Mouse (Mus musculus): ENCODE results near the gene Nif3l1.
A peak's percentile ranks its signal among the peaks of the same experiment; 100 is the strongest.

Gene Nif3l1

DNA sequence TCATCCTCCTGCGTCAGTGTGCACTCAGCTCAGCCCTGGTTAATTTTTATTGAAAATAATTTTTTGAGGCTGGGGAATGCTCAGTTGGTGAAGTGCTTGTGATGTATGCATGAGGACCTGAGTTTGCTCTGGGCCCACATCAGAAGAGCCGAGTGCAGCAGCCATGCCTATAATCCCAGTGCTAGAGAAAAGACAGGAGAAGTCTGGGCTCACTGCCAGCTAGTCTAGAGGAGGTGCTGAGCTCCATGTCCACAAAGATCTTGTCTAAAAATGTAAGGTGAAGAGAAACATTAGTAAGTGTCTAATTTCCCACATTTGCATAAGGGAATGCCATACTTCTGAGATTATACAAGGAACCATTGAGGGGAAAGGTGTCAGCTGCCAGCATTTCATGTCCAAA lies 13.9 kb downstream of the Nif3l1 start:
- DNase-seq: peak; percentile 30

GRCm38 (mm10) chr1:58460566-58460965 lies 15.6 kb downstream of the Nif3l1 start:
- no peak for DNase-seq

DNA sequence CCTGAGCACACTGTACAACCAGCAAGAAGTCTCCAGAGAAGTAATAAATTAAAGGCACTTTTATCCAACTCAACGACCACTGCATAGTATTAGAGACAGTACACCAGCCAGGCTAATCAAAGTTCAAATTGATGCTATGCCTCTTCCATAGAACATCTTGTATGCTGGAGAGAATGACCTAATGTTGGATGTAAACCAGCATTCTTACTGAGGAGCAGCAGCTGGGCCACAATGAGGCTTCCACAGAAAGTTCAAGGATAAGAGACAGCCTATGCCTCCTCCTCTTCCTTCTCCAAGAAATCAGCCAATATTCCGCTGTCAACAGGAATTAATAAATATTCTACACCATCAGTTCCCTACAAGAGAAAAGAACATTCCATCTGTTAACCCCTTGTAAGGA lies 19.0 kb downstream of the Nif3l1 start:
- no peak for DNase-seq

GRCm38 (mm10) chr1:58465042-58465441 lies 20.1 kb downstream of the Nif3l1 start:
- DNase-seq: no peak

DNA sequence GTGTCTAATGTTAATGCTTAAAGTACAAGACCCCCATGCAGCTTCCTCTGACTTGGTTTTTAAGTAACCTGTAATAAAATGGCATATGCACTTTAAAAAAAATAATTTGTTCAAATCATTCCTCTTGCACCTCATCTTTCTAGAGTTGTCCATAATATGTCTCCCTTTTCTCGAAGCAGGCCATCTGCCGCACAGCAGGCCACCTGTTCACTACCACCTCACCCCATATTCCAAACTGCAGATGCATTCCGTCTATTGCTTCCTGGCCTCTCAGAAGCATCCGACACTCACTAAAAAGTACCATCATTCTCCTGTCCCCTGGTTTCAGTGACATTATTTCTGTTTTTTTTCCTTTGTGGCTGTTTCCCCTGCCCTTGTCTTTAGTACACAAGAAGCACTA lies 20.6 kb downstream of the Nif3l1 start:
- no peak for DNase-seq

GRCm38 (mm10) chr1:58475662-58476061 lies 30.7 kb downstream of the Nif3l1 start:
- DNase-seq: no peak

GRCm38 (mm10) chr1:58482647-58483046 lies 37.7 kb downstream of the Nif3l1 start:
- DNase-seq: no peak

GRCm38 (mm10) chr1:58495603-58496002 lies 50.7 kb downstream of the Nif3l1 start:
- DNase-seq: no peak

- DNase-seq: no peak
These were observed 52.7 kb downstream of the Nif3l1 start for GRCm38 (mm10) chr1:58497678-58498077.

DNA sequence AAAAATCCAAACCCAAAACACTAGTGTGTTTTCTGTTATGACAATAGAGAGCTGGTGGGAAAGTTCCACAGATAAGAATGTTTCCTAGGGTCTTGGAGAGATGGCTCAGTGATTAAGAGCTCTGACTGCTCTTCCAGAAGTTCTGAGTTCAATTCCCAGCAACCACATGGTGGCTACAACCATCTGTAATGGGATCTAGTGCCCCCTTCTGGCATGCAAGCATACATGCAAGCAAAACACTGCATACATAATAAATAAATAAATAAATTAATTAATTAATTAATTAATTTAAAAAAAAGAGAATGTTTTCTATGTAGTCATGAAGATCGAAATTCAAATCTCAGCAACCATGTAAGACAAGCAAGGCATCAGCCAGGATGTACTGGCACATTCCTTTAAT lies 53.8 kb downstream of the Nif3l1 start:
- no peak for DNase-seq

DNA sequence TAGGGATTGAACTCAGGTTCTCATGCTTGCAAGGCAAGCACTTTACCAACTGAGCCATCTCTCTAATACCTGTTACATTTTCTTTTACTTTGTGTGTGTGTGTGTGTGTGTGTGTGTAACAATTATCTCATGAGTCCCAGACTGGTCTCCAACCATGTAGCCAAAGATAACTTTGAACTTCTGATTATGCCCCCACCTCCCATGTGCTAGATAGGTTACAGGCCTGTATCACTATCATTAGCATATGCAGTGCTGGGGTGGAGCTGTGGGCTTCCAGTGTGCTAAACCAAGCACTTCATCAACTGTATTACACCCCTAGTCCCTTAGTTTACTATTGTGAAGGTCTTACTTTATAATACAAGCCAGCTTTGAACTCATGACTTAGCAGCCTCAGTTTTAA lies 58.2 kb downstream of the Nif3l1 start:
- no peak for DNase-seq

- no peak for DNase-seq
These were observed 58.9 kb downstream of the Nif3l1 start for GRCm38 (mm10) chr1:58503793-58504370.

GRCm38 (mm10) chr1:58504577-58505254 lies 59.8 kb downstream of the Nif3l1 start, which contains the start of gene Orc2:
Gene Orc2 (minus strand): TSS chr1:58505109.
- DNase-seq: peak; percentile 94

DNA sequence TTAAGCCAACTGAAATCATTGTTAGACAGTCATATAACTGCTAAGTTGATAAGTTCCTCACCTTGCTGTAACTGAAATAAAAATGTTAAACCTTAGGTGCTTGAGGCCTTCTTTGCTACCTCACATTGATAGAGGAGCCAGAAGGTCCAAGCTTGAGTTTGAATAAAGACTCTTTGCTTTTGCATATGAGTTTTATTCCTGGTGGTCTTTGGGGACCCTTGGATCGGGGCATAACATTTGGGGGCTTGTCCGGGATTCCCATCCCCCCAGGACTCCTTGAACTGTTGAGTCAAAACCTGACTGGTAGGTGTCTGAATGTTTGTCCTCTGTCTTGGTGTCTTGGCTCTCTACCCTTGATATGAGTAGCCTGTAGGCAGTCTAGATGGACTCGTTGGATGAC lies 62.3 kb downstream of the Nif3l1 start:
- no peak for DNase-seq
